Mouse (Mus musculus) forebrain, postnatal 0 days (tissue): ENCODE data around the gene Pcbd2. TPM values are rescaled to one million over a fixed set of nuclear protein-coding genes. Genes with fewer than 3 reads are reported as not detected.

ENCODE experiments used
- ATAC-seq: fragments of 200-750 bp; cut with Nextera tagmentation; 2 replicates; pipeline ENCODE4 v1.8.0; 2017; ENCODE audit warnings: mild to moderate bottlenecking, moderate library complexity
- DNase-seq: peaks from one replicate; pipeline ENCODE4 v3.0.0-alpha.2; 2015
- H3K27ac ChIP-seq: fragments of 300-500 bp; sonication (generic); 2 replicates; pipeline ENCODE4 v1.5.1; 2014; ENCODE audit warnings: low read depth, mild to moderate bottlenecking, antibody characterized with exemption, low read length, moderate library complexity, mixed read lengths
- H3K27me3 ChIP-seq: fragments of 300-500 bp; sonication (generic); 2 replicates; pipeline ENCODE4 v1.6.1; 2014; ENCODE audit warnings: mild to moderate bottlenecking, low read length, mixed read lengths; ENCODE audit not compliant: insufficient read depth
- H3K36me3 ChIP-seq: fragments of 300-500 bp; sonication (generic); 2 replicates; pipeline ENCODE4 v1.6.1; 2014; ENCODE audit warnings: mild to moderate bottlenecking, moderate library complexity; ENCODE audit not compliant: insufficient read depth
- H3K4me1 ChIP-seq: fragments of 300-500 bp; sonication (generic); 2 replicates; pipeline ENCODE4 v1.6.1; 2014; ENCODE audit warnings: antibody characterized with exemption; ENCODE audit not compliant: insufficient read depth
- H3K4me2 ChIP-seq: fragments of 300-500 bp; sonication (generic); 2 replicates; pipeline ENCODE4 v1.6.1; 2014; ENCODE audit warnings: low read depth, mild to moderate bottlenecking, moderate library complexity
- H3K4me3 ChIP-seq: fragments of 300-500 bp; sonication (generic); 2 replicates; pipeline ENCODE4 v1.5.1; 2014; ENCODE audit warnings: low read depth, low read length, mixed read lengths
- H3K9ac ChIP-seq: fragments of 300-500 bp; sonication (generic); 2 replicates; pipeline ENCODE4 v1.6.1; 2014; ENCODE audit warnings: mild to moderate bottlenecking
- H3K9me3 ChIP-seq: fragments of 300-500 bp; sonication (generic); 2 replicates; pipeline ENCODE4 v1.6.1; 2016; ENCODE audit warnings: low read length
- CTCF ChIP-seq: sonication (generic); IDR thresholded peaks from 2 replicates; pipeline ENCODE4 v1.5.1; 2016; ENCODE audit warnings: antibody characterized with exemption, control low read depth, low read depth
- WGBS: fragments of 180-500 bp; shearing (Covaris S2); extraction: QIAGEN DNeasy Blood & Tissue Kit; methylation state at CpG from one replicate; pipeline ENCODE4 v1.1.7; 2014; 5-methylcytosine and 5-hydroxymethylcytosine counted together
- polyA plus RNA-seq: library from polyadenylated mRNA; unstranded; fragments of >200 nt; fragmentation: Nextera tagmentation; extraction: Ambion mirVana; gene quantifications from 2 replicates; pipeline ENCODE4 v1.2.1, GENCODE M21; 2015
- total RNA-seq: library from RNA; depleted of rRNA; stranded (reverse); fragments of >200 nt; gene quantifications from 2 replicates; pipeline ENCODE4 v1.2.3, GENCODE M21; 2014

Pcbd2 gene
- total and polyA plus RNA-seq, 2 experiments from 2014 or later = 11.1 to 29.2 TPM

DNA sequence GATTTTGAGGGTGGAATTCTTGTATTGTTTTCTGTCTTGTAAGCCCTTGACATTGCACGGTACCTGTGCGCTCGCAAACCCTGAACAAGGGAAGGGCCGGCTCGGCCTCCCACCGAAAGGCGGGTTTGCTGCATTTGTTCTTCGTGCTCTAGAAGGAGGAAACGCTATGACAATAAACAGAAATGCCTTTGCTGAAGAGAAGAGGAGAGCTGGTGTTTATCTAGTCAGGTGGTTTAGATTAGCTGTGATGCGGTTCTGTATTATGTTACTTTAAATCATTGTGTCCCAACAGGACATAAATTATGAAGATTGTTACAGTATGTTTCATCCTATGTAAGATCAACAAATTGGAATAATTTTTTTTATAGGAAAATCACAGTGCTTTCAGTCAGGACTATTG is 34.3 kb downstream of the Pcbd2 start:
- TF ChIP-seq CTCF = no peak

DNA sequence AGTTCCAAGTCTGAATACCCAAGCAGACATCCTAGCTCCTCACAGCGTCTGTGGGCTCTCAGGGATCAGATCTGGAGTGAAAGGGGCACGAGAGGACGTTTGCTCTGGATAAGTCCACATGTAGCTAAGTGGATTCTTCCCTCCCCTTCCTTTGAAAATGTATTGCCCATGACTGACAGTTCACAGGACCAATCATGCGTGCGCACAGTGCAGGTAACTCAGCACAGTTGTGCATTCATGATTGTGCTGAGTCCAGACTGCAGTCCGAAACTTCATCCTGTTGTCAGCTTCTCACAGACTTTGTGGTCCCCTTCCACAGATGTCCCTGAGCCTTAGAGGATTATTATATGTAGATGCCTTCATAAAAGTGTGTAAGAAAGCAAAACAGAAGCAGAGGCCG is 47.2 kb downstream of the Pcbd2 start:
- ATAC-seq = no peak

More for the DNA sequence above, 34.3 kb downstream of the Pcbd2 start:
- Histone ChIP-seq H3K4me2 (no peak overlapping the region), H3K27ac (no peak overlapping the region), H3K27me3 (no peaks in the 10 kb centered on the region), H3K36me3 (no peaks in the 10 kb centered on the region), H3K4me1 (no peaks in the 10 kb centered on the region), H3K4me3 (no peak overlapping the region), H3K9me3 (no peaks in the 10 kb centered on the region), H3K9ac (no peak overlapping the region)
- no peak for DNase-seq
- WGBS = 81% methylated on average over 10 of the region's 10 CpGs
- no peak for ATAC-seq

DNA sequence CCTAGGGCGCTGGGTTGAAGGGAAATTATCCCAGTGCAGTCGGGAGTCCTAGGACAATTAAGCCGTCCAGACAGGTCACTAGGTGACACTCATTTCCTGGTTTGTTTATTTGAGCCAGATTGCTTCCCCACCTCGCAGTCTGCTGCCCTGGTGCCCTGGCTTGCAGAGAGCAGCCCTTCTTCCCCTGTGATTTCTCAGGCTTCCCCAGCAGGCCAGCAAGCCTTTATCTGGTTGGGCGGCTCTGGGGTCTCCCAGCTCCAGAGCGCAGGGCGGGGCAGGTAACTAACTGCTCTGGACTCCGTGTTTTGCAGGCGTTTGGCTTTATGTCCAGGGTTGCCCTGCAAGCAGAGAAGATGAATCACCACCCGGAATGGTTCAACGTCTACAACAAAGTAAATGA is 47.9 kb downstream of the Pcbd2 start:
- DNase-seq (no peak), ATAC-seq (no peak)
- no peak for TF ChIP-seq CTCF
- no peak overlapping the region for H3K4me2 ChIP-seq
- no peak overlapping the region for H3K27ac ChIP-seq
- H3K4me3 ChIP-seq = no peak overlapping the region
- 76% methylated on average over 11 of the region's 11 CpGs for WGBS
- H3K4me1 ChIP-seq = no peaks in the 10 kb centered on the region
- no peaks in the 10 kb centered on the region for H3K9me3 ChIP-seq
- no peaks in the 10 kb centered on the region for H3K27me3 ChIP-seq
- H3K36me3 ChIP-seq = no peaks in the 10 kb centered on the region
- no peak overlapping the region for H3K9ac ChIP-seq

More for the DNA sequence above, 47.2 kb downstream of the Pcbd2 start:
- Histone ChIP-seq H3K27me3 (no peaks in the 10 kb centered on the region), H3K4me2 (no peak overlapping the region), H3K9ac (no peak overlapping the region), H3K27ac (no peak overlapping the region), H3K4me1 (no peaks in the 10 kb centered on the region), H3K9me3 (no peaks in the 10 kb centered on the region), H3K4me3 (no peak overlapping the region), H3K36me3 (no peaks in the 10 kb centered on the region)
- 85% methylated on average over 7 of the region's 7 CpGs for WGBS
- TF ChIP-seq CTCF = no peak
- DNase-seq = no peak

DNA sequence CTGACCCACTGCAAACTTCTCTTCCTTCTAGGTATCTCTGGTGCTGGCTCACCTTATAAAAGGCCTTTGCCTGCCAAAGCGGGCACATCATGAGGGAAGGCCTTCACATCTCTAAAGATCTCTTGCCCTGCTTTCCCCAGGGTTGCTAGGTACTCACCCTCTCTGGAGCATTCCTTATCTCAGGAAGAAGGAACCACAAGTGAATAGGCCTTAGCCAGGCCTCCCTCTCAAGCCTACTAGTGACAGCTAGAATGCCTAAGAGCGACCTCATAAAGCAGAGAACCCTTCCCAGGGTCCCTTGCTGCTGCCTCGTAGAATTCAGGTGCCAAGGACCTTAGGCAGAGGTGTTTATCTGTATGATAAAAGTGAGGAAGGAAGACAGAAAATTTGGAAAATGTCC is 57.1 kb downstream of the Pcbd2 start, which contains the start of gene Catsper3:
TSS of gene Catsper3 (plus strand) at position 301 of the 400 bp plus-strand sequence.
- WGBS = 83% methylated on average over 3 of the region's 3 CpGs
- Histone ChIP-seq H3K9me3 (no peaks in the 10 kb centered on the region), H3K4me1 (no peaks in the 10 kb centered on the region), H3K4me2 (no peak within 1 kb of the TSS), H3K9ac (no peak within 1 kb of the TSS), H3K27me3 (no peaks in the 10 kb centered on the region), H3K36me3 (no peaks in the 10 kb centered on the region), H3K4me3 (no peak within 1 kb of the TSS), H3K27ac (no peak within 1 kb of the TSS)
- TF ChIP-seq CTCF = no peak
- ATAC-seq = no peak
- DNase-seq = no peak

DNA sequence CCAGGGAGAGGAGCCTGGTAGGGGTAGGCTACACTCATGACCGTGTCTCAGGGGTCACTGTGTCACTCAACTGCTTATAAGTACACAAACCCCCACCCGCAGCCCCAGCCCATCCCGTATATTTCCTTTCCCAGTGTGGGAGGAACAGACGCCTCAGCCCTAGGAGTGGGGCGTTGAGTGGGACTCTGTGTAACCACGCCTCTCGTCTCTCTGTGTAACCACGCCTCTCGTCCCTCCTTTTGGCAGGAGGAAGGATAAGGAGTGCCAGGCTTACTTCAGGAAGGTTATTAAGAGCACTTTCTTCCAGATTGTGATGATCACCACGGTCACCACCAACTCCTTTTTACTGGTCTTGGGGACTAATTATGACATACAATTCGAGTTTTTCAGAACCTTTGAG is 59.0 kb downstream of the Pcbd2 start:
- Histone ChIP-seq H3K4me1 (no peaks in the 10 kb centered on the region), H3K9me3 (no peaks in the 10 kb centered on the region), H3K27ac (no peak overlapping the region), H3K27me3 (no peaks in the 10 kb centered on the region), H3K4me2 (no peak overlapping the region), H3K4me3 (no peak overlapping the region), H3K36me3 (no peaks in the 10 kb centered on the region), H3K9ac (no peak overlapping the region)
- WGBS = 77% methylated on average over 11 of the region's 11 CpGs
- DNase-seq = no peak
- no peak for TF ChIP-seq CTCF
- no peak for ATAC-seq

DNA sequence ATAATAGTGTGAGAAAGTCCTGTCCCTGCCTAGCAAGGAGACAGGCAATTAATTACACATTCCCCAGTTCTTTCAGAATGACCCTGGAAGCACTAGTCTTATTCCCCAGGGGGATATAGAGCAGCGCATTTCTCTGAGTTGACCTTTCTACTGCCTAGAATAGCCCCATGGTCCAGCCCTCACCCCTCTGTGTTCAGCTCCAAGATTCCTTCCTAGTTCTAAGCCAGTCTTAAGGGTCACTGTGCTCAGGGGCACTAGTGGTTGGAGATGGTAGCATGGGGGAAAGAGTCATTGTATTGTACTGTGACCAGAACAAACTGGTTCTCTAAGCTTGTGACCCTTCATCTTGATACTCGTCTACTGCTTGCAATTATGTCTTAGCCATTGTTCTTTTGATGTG is 74.1 kb downstream of the Pcbd2 start:
- TF ChIP-seq CTCF = no peak
- WGBS = 59% methylated on average over 2 of the region's 2 CpGs
- DNase-seq (no peak), ATAC-seq (no peak)
- Histone ChIP-seq H3K36me3 (no peaks in the 10 kb centered on the region), H3K9me3 (no peaks in the 10 kb centered on the region), H3K27ac (no peak overlapping the region), H3K9ac (no peak overlapping the region), H3K4me1 (no peaks in the 10 kb centered on the region), H3K4me3 (no peak overlapping the region), H3K4me2 (no peak overlapping the region), H3K27me3 (no peaks in the 10 kb centered on the region)

DNA sequence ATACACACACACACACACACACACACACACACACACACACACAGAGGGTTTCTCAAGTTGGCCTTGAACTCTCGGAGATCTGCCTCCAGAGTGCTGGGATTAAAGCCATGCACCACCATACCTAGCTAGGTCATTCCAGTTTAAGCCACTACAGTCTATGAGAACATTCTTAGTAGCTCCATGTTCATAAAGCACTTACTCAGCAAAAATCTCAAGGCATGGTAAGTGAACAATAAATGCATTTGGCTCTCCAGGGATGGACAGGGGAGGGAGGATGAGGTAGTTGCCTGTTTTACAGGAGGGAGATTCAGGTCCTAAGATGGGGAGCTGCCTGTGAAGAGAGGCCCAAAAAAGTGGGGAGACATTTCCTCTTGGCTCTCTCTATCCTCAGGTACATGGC is 76.8 kb downstream of the Pcbd2 start:
- no peak for ATAC-seq
- Histone ChIP-seq H3K27ac (no peak overlapping the region), H3K36me3 (no peaks in the 10 kb centered on the region), H3K27me3 (no peaks in the 10 kb centered on the region), H3K4me2 (no peak overlapping the region), H3K4me1 (no peaks in the 10 kb centered on the region), H3K9me3 (no peaks in the 10 kb centered on the region), H3K4me3 (no peak overlapping the region), H3K9ac (no peak overlapping the region)
- TF ChIP-seq CTCF = no peak
- WGBS = 90% methylated on average over 1 of the region's 1 CpGs
- DNase-seq = no peak
